Mouse (Mus musculus) cerebral cortex, adult 2 months (tissue): ENCODE data around the gene Armc10.

Source experiments
- WGBS: fragments of 180-500 bp; shearing (Covaris S2); methylation state at CpG from one replicate; pipeline ENCODE4 v1.1.7; 2018; 5-methylcytosine and 5-hydroxymethylcytosine counted together

Armc10 gene

DNA sequence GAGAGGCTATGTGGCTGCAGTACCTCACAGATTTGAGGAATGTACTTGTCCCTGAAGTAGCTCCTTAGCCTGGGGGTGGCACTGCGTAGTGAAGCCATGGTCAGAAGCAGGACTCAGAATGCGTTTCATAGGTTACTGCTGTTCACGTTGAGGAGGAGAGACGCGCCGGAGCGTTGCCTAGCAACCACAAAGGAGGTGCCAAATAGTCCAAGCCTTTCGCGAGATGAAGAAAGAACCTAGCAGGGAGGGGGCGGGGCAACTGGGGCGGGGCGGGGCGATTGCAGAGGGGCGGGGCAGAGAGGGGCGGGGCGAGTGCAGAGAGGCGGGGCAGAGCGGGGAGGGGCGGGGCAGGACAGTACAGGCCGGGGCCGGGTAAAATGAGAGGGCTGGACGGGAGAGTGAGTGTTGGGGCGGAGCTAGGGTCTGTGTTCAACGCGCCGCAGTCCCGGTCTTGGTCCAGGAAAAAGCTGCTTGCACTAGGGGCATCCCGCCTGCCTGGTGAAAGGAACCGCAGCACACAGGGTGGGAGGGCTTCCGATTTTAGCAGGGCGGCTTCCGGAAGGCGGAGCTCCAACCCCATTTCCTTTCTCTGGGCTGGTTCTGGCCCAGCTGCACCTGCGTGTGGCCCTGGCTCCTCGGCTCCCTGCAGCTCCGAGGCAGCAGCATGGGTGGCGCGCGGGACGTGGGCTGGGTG is at the start of gene Armc10, which contains the start of gene Fbxl13:
Armc10 (plus strand) TSS at position 375 of the 694 bp plus-strand sequence.
Fbxl13 (minus strand) TSS at position 196 of the 694 bp plus-strand sequence.
- under 1% methylated on average over 40 of the region's 40 CpGs for WGBS

DNA sequence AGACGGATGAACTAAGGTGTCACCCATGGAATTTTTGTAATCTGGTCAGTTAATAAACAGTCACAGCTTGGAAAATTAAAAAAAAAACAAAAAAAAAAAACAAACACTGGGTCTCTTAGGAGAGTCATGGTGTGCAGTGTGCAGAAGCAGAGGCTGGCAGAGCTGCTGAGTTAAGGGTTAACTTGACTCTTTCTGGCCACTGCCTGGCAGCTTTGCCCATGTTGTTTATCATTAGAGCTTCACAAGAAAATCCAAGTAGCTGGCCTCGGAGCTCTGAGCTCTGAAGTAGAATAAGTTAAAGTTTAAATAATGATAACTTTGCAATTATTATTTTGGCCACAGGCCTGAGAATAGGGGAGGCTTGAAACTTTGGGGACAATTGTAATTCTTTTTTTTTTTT is 46.1 kb upstream of the Armc10 start:
- 87% methylated on average over 2 of the region's 2 CpGs for WGBS

DNA sequence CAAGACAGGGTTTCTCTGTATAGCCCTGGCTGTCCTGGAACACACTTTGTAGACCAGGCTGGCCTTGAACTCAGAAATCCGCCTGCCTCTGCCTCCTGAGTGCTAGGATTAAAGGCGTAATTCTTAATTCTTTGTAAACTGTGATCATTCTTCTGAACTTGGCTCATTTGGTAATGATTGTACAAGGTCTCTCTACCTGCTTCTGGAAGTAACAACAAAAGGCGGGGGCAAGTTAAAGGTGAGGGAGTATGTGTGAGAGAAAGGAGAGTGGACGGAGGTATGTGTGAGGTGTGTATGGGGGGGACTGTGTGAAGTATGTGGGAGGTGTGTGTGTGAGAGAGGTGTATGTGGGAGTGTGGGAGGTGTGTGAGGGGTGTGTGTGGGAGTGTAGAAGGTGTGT is 45.7 kb upstream of the Armc10 start:
- 88% methylated on average over 4 of the region's 4 CpGs for whole genome bisulfite sequencing

DNA sequence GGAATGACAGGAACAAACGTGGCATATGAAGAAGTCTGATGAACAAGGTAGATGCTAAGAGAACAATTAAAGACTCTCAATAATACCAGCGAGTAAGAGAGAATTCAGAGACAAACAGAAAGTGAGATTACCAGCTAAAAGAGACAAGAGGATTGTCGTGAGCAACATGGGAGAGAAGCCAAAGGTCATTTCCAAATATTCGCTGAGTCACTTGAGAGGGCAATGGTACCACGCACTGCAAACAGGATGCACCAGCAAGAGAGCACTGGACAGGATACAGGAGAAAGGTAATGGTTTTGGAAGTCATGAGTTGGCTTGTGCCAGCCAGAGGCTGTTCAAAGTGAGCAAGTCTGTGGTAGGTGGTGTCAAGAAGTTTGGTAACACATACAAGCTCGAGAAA is 39.7 kb upstream of the Armc10 start:
- 69% methylated on average over 6 of the region's 6 CpGs for WGBS

DNA sequence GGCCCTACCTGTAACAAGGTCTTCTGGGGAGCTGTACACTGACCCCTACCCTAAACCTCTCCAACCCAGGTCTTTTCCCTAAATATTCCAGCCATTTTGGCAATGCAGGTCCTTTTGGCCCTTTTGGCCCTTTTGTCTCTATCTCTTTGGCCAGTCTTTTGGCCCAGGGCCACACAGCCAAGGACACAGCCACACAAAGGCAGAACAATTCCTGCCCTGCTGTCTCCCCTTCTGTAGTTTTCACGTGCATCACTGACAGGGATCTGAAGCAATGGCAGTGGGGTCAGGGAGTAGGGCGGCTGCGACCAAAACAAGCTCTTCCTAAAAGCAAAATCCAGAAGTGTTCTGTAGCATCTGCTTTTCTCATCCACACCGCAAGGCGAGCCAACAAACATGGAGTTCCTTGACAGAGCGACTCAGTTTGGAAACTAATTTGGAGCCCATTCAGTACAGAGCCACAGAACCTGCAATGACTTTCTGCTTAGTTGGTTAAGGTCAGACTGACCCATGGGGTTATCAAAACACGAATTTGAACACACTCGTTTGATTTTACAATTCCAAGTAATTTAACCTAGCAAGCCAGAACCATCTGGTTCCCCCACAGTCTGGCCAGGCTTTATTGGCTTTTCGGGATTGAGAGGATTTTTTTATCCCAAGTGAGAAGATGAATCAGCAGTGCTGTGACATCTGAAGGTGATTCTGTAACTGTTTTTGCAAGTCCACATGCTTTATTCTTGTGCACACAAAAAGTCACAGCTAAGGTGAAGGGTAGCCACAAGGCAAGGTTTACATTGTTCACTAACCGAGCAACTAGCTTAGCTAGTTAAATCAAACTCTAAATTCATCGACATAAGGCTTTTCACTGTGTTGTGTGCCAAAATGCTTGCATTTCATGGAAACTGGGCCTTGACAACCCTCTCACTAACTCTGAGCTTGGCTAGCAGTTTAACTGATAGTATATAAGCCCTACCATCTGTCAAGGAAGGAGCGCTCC is 37.0 kb upstream of the Armc10 start:
- WGBS, result 50% methylated on average over 12 of the region's 12 CpGs

DNA sequence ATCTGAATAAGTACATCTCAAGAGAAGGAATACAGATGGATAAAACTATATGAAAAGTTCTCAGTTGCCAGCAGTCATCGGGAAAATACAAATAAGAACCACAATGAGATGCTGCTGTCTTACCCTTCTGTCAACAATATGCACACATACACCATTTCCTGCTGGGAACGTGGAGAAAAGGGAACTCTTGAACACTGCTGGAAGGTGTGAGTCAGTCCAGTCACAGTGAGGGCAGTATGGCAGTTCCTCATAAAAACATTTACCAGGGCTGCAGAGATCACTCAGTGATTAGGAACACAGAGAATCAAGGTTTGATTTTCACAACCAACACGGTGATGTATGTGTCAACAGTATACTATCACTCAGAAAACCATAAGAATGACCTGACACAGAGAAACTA is 34.6 kb upstream of the Armc10 start:
- 60% methylated on average over 3 of the region's 3 CpGs for WGBS

DNA sequence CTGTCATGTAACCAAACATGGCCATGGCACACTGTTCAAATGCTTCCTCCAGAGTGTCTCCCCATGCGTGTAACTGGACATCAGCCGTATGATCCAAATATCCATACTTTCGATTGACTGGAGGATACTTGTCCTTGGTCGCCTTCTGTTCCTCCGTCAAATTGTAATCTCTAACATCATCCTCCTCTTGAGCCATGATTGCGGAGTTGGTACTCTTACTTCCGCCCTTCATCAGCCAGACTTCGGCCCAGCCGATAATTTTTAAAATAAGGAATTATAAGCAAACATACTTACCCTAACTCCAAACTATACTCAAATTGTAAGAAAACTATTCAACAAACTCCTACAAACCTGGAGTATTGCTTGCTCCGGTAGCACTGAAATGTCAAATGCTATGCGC is 31.3 kb upstream of the Armc10 start:
- 98% methylated on average over 11 of the region's 11 CpGs for WGBS

DNA sequence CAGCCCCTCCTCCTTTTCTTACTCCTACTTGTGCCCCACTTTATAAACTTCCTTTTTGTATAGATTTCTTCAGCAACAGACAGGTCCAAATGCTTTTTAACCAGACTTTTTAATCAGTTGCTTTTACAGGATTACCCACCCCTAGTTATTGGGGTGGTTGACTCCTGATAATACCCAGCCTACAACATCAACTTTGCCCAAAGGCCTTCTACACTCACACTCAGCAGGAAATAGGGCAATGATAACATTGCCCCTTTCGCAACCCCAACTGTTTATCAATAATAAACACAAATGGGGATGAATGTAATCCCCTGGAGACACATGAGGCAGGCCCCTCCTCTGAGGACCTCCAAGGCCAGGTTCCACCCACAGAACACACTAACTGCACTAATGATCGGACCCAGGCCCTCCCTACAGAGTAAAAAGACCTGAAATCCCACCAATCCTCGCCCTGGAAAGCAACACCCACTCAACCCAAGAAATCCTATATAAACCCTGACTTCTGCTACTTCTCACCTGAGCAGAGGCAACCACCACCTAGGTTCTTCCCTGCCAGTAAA is 29.1 kb upstream of the Armc10 start:
- WGBS, result 88% methylated on average over 3 of the region's 3 CpGs

DNA sequence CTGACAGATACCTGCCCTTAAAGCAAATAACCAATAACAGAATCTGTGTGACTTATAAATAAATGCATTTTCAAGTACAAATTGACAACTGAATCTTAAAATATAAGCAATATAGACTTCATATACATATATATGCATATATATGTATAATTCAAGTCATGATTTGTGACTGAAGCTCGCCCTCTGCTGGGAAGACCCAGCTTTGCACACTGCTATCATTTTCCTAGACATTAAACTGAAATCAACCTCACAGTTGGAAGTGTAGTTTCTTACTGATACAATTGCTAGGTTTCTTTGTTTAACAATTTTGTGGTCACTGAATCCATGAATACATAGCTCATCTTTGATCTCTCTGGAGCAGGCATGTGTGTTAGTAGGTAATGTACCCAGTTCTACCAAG is 4.7 kb upstream of the Armc10 start:
- WGBS, result 0% methylated on average over 1 of the region's 1 CpGs

DNA sequence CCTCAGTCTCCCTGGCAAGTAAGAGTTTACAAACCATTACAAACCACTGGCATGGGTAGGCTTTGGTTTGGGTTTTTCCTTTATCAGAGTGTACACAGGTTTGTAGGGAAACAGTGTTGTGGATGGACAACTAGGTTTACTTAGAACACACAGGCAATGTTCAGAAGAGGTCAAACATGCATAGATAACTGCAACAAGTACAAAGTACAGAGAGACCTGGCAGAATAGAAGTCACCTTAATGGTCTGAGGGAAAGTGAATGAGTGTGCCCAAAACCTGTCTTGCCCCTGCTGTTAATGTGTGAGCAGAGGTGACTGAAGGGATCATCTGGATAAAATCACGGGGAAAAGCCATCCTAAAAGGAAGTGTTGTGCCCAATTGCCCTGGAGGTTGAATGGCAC is 2.0 kb upstream of the Armc10 start:
- WGBS, result 81% methylated on average over 1 of the region's 1 CpGs

DNA sequence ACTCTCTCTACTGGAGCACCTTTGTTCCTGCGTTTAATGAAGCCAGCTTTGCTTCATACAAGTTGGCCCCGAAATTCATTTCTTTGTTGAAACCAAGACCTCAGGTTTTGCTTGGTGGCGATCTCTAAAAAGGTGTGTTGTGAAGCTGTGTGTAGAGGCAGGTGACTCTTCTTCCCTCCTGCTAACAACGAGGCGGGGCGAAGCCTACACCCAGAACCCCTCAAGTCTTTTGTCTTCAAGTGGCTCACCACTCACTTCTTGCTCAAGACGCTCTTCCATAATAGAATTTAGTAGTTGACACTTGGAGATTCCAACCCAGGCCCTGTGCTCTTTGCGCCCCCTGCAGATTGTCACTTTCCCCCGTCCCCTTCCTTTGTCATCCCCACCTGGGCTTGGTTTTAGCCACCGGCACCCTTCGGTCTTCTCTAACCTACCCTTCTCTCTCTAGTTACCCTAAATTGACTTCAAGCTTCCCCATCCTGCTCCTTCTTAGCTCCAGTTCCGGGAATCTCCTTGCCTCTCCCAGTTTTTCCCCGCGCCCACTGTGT is 648 bp upstream of the Armc10 start:
- WGBS, result 19% methylated on average over 14 of the region's 14 CpGs

DNA sequence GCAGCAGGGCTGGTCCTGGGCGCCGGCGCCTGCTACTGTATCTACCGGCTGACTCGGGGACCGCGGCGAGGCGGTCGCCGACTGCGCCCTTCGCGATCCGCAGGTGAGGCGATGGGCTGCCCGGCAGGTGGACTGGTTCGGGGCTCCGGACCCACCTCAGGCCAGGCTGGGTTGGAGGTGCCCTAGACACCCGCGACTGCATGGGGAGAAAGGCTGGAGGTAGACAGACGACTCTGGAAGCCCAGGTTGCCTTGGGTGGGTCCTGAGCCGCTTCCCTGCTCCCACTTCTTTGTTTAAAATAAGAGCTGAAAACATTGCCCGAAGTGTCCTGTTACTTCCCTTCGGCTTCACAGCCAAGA is 499 bp downstream of the Armc10 start:
- WGBS, result under 1% methylated on average over 25 of the region's 25 CpGs

DNA sequence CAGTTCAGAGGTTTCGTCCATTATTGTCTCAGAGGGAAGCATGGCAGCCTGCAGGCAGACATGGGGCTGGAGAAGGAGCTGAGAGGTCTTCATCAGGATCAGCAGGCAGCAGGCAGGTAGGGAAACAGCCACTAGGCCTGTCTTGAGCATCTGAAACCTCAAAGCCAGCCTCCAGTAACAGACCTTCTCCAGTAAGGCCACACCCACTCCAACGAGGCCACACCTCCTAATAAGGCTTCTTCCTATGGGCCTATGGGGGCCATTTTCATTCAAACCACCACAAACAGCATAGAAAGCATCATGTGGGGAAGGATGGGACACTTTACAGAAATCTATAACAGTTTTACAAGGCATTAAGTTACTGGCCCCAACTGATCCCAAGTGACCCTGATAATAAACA is 5.1 kb downstream of the Armc10 start:
- 88% methylated on average over 2 of the region's 2 CpGs for WGBS

DNA sequence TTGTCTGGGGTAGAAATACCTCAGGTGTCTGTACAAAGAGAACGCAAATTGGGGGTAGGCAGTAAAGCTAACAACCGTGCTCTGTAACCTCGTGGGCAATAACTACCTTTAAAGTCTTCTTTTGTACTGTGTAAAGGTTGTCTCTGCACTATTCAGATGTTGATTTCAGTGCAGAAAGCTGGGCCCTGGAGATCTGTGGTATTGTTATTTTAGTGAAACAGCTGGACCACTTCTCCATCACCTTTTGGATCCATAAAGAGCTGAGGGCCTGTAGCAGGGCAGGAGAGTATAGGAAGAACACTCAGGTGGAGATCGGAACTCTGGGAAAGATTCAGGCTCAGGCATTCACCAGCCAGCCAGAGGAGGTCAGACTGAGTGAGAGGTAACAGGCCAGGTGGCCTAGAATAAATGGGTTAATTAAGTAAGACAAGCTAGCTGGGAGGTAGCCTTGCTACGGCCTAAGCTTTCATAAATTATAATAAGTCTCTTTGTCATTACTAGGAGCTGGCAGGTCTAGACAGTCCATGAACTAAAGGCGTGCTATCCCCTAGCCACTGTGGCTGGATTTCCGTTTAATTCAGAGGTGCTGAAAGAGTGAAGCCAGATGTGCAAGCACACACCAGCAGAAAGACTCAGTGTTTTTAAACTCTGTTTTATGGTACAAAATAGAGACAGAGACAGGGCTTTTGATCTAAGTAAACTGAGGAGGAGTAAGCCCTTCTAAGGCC is 6.4 kb downstream of the Armc10 start:
- WGBS, result 87% methylated on average over 7 of the region's 7 CpGs

DNA sequence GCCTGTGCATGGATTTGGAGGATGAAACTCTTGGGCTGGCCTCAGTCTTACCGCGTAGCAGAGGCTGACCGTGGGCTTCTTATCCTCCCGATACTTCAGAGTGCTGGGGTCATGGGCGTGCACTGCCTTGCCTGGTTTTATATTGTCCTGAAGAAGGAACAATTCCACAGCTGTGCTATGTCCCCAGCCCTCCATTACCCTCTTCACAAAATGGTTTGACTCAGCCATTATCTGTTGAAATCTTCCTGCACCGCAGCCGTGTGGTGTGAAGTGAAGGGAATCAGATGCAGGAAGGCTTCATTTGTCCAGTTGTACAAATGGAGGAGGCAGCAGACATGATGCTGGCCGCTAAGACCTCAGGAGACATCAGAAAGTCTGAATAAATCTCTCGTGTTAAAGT is 11.3 kb downstream of the Armc10 start:
- 92% methylated on average over 9 of the region's 9 CpGs for WGBS

DNA sequence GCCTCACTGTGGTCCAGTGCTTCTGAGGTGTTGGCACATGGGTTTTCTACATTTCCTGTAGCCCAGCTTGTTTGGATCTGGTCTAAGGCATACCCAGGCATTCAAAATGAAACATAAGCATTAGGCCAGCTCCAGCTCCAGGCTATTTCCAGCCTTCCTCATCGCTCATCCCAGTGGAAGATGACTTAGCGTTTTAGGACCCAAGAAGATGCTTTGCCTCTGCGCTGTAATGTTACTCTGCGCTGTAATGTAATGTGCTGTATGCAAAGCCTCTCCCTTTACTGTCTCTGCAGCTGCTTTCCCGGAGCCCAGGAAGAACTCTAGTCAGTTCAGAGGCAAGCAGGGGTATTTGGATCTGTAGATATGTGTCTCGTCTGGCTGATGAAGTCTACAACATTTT is 12.4 kb downstream of the Armc10 start:
- WGBS, result 61% methylated on average over 6 of the region's 6 CpGs

DNA sequence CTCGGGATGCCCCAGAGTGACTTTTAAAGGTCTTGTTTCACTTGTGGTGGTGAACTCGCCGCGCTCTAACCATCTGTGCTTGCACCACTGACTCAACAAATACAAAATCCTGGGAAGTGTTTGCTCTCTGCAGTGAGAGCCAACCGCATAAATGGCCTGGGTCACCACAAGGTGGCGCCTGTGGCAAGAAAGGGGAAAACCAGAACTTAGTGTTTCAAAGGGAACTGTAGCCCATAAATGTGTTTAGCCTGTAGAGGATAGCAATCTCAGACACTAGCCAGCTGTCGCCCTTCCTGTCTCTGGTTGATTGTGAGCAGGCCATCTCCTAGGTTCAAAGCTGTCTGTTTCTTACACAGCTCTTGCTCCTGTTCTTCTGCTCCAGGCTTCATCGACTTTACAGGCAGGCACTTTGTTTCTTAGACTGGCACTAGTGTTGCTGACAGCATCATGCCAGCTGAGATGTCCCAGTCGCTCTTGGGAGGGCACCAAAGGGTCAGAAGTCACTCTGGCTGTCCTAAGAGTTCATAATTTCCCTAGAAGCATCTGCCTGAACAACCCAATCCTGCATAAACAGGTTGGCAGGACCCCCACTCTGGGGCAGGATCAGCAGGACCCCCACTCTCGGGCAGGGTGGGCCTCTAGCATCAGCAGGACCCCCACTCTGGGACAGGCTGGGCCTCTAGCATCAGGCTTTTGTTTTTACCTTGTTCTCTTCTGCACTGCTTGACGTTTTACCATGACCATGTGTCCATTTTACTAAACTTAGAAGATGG is 13.2 kb downstream of the Armc10 start:
- WGBS, result 40% methylated on average over 11 of the region's 11 CpGs

DNA sequence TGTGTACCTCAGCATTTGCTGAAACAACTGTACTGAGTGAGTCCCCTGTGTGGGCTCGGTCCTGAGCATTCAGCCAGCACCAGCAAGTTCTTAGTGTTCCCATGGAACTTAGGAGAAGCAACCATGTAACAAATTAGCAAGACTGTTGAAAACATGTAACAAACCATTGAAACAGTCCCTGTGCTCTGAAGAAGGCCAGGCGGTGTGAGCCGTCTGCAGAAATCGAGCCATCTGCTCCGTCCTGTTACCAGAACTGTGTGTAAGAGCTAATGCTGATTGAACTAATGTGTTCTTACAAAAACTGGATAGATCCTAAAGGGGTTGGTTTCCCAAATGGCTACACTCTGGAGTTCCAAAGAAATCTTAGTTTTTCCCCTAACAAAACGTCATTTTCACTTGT is 15.2 kb downstream of the Armc10 start:
- WGBS, result 53% methylated on average over 6 of the region's 6 CpGs

DNA sequence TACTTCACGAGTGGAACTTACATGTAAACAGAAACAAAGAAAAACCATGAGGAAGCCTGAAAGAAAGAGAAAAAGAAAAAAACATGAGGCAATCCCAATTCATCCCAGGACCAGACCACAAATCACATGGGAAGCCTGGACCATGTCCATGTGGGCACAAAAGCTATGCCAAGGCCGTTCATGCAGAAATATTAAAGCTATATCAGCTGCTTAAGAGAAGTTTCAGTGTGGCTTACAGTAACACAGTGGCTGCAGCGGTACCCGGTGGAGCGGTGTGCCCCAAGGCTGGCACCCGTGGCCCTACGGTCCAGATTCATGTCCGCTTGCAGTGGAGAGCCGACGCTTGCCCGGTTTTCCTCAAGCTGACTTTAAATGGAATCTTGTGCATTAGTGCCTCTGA is 17.5 kb downstream of the Armc10 start:
- 77% methylated on average over 11 of the region's 11 CpGs for WGBS

DNA sequence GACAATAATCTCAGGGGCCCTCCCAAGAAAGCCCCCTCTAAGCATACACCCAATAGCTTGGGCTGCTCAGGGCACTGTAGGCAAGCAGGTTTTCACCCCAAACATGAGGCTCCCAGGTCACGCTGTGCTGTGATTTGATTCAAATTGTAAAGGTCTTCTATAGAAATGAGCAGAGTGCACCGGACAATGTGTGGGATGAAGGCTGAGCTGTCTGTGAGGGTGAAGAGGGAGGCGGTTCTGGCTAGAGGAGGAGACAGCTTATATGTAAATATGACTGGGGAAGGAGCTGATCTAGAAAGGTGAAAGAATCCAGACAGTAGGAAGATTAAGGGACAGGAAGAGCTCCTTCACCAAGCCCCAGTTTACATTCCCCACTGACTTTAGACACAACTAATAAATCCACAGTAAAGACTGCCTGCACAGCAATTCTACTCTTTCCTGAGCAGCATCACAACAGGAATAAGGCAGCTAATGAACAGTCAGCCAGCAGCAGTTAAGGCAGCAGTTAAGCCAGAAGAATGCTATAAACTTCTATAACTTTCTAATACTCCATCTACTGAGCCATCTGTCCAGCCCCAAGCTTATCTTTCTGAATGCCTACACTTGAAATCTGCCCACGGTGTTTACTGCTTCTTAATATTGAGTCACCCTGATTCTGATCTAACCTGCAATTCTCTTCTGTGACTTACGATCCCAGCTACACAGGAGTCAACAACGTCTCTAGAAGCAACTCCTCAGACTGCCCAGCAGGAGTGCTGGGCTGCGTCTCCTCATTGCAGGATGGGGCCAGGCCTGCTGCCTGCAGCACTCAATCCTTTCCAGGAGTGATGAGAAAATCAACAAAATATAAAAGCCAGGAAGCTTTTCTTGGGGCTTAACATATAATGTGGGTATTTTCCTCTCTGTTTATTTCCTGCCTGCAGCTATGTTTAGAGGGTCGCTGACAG is 21.9 kb downstream of the Armc10 start:
- WGBS, result 75% methylated on average over 8 of the region's 8 CpGs
